Mouse (Mus musculus): Measurements from ENCODE around the gene Atm.

Gene Atm

GRCm38 (mm10) chr9:53408953-53409361 lies 127.6 kb downstream of the Atm start:
- DNase-seq (ENCODE audit: low spot score), result no peak

DNA sequence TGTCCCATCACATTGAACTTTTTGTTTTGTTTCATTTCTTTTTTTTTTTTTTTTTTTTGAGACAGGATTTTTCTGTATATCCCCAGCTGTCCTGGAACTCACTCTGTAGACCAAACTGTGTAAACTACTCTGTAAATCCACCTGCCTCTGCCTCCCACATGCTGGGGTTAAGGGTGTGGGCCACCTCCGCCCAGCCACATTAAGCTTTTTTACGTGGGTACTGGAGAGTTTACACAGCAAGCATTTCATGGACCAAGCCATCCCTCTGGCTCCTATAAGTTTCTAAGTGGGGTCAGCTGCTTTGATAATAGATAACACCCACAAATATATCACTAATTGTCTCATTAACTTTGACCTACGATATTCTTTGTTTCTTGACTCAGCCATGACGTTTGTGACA lies 128.0 kb downstream of the Atm start:
- no peak for DNase-seq (ENCODE audit: low spot score)

DNA sequence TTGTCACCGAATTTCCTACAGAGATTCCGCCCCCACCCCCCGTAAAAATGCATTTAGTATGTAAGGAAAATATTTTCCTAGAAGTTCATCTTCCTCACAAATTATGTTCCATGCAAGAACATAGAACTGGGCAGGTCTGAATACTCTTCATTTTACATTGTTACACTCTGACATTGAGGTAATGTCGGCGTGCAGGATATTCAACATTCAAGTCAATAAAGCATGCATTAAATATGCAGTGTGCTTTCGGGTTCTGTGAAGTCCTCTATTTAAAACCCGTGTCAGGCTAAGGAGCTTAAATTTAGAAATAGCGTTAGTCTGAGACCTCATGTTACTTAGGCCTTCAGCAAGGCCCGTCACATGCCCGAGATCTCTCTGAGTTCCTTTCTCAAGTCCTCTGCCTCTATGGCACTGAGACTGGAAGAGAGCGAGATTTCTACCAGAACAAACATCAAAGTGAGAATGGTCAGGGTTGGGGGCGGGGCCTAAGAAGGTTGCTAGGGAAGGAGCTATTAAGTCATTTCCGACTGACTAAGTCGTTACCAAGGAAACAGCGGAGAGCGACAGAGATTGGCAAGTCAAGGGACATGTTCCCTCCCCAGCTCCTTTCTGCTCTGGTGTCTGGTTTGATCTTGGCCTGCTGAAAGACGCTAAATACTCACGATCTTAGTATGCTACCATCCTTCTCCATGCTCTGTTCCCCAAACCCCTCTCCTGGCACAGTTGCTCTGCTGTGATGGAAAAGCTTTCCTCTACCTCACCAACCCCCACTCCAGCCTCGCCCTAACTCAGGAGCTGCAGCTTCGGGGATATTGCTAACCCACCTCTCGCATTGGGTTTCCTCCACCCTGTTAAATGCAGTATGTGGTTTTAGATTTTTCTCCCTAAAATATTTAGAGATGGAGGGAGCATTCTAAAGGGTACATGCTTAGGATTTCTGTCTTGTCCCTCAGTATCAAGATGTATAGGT lies 131.5 kb downstream of the Atm start:
- DNase-seq (ENCODE audit: low spot score), result peak; percentile 86

- peak; percentile 92 for DNase-seq (ENCODE audit: low spot score)
Observed at GRCm38 (mm10) chr9:53404050-53404752, 132.3 kb downstream of the Atm start.

- peak; percentile 11 for DNase-seq (ENCODE audit: low spot score)
Observed at GRCm38 (mm10) chr9:53402991-53403390, 133.5 kb downstream of the Atm start.

DNA sequence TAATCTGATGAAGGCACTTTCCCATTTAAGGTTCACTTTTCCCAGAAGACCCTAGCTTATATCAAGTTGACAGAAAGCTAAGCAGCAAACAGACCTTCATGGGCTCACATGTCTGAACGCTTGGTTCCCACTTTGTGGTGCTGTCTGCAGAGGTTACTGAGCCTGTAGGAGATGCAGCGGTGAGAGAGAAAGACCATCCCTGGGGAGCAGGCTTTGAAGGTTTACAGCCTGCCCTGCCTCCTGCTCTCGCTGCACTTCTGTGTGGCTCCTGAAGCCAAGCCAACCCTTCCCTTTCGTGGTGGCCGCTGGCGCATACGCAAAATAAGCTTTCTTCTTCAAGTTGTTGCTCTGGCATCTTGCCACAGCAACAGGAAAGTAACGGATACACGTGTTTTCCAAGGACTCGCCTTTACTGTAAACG lies 134.2 kb downstream of the Atm start, which contains the start of gene 4930550C14Rik:
4930550C14Rik (plus strand) TSS at position 35 of the 421 bp plus-strand sequence.
- peak; percentile 80 for DNase-seq (ENCODE audit: low spot score)

- no peak for DNase-seq (ENCODE audit: low spot score)
Observed at GRCm38 (mm10) chr9:53401146-53401545, 135.4 kb downstream of the Atm start.

DNA sequence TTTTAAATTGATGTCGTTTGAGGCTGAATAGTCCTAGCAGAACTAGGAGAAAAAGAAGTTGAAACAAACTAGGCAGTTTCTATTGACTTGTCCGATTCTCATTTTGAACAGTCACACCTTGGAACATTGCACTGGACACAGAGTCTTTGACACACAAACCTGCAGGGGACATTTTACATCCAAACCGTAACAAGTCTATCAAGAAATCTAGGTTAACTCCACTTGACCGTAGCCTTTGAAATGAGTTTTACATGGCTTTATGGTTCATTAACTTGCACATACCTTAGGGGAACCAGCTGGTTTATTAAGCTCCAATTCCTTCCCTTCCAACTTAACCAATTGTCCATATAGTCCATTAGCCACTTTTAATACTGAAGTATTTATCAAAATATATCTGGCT lies 135.8 kb downstream of the Atm start:
- no peak for DNase-seq (ENCODE audit: low spot score)

DNA sequence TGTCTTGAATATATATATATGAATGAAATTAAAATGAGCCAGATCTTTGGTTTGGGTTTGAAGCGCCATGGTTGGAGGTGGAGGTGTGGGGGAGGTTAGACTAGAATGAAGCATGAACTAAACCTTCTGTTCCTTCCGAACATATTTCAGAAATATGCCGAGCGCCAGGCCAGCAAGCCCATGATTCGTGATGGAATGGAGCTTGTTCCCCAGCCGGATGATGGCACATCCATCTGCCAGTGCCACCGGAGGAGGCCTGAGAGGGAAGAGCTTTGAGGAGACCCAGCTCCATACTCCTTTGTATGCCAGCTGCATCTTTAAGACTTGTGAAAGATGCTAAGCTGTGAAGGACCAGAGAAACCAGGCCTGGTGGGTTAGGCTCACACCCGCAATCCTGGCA lies 137.0 kb downstream of the Atm start:
- no peak for DNase-seq (ENCODE audit: low spot score)

DNA sequence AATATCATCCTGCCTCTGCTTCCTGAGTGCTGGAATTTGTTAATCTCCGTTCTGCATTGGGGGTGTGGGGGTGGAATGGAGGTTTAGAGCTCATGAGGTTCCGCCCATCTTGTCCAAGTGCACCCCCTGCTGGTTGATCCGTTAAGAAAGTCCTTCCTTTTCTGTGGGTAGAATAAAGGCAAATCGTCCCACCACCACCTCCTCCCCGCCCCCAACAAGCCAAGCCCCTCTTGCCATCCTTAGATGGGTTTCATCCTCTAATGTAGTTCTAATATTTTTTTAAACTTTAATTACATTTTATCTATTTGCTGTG lies 138.2 kb downstream of the Atm start:
- DNase-seq (ENCODE audit: low spot score), result peak; percentile 54

GRCm38 (mm10) chr9:53397685-53398387 lies 138.7 kb downstream of the Atm start:
- DNase-seq (ENCODE audit: low spot score), result no peak

GRCm38 (mm10) chr9:53390136-53390535 lies 146.4 kb downstream of the Atm start:
- no peak for DNase-seq (ENCODE audit: low spot score)
